Mouse (Mus musculus) E14TG2a.4 (cell line): ENCODE results near the gene Sorcs1.

Experiments
- CTCF ChIP-seq: conservative IDR thresholded peaks from 2 replicates; pipeline ENCODE4 v1.5.1; 2014; ENCODE audit warnings: low read length
- POU5F1 ChIP-seq: IDR thresholded peaks from 2 replicates; pipeline ENCODE4 v1.6.1; 2014; ENCODE audit warnings: low read length, borderline replicate concordance

GRCm38 (mm10) chr19:50439464-50439881 lies 239.0 kb downstream of the Sorcs1 start:
- TF ChIP-seq CTCF: no peak
- TF ChIP-seq POU5F1: no peak
